In genomic region chr16:91011021-91011683, GRCm38 (mm10) we compare ENCODE assay signal across 7 mouse cellular contexts. TPM values are rescaled to one million over a fixed set of nuclear protein-coding genes. Genes with fewer than 3 reads are reported as not detected.
DNase-seq lines count a peak whose midpoint lies in the region; ATAC-seq and TF ChIP-seq lines count a peak whose summit lies in the region.

TSS of gene Synj1 (minus strand) at chr16:91011308.

- H3K4me3 ChIP-seq in embryonic facial prominence, embryonic 12.5 days = peak within 1 kb of the TSS; percentile 90
- peak within 1 kb of the TSS; percentile 86 for H3K4me3 ChIP-seq in kidney, adult 2 months (ENCODE audit: insufficient read depth, low read depth, low read length)
- H3K4me3 ChIP-seq in limb, embryonic 12.5 days (replicated peaks) = peak within 1 kb of the TSS; percentile 90
- peak within 1 kb of the TSS; percentile 98 for H3K4me3 ChIP-seq in midbrain, embryonic 15.5 days
- H3K4me3 ChIP-seq in spleen, adult 2 months (ENCODE audit: extremely low read depth, insufficient read depth, insufficient read length) = peak within 1 kb of the TSS; percentile 88

- peak; percentile 92 for DNase-seq in adrenal gland, postnatal 25 days
- DNase-seq in heart, adult 18-20 months = peak; percentile 91 to 96
- DNase-seq in kidney, adult 2 months = peak; percentile 94
- DNase-seq in spleen, adult 2 months (ENCODE audit: low read depth in 1 of 2, low spot score in 2 of 2) = peak; percentile 83 to 88

- no peaks in the 10 kb centered on the region for H3K27me3 ChIP-seq in embryonic facial prominence, embryonic 12.5 days
- H3K27me3 ChIP-seq in kidney, adult 2 months (replicated peaks; ENCODE audit: control insufficient read depth, insufficient read depth, low read length) = no peaks in the 10 kb centered on the region
- H3K27me3 ChIP-seq in limb, embryonic 12.5 days = no peaks in the 10 kb centered on the region
- H3K27me3 ChIP-seq in midbrain, embryonic 15.5 days (replicated peaks) = no peaks in the 10 kb centered on the region
- no peaks in the 10 kb centered on the region for H3K27me3 ChIP-seq in spleen, adult 2 months (ENCODE audit: control insufficient read depth, insufficient read depth, low read length)

- no peaks in the 10 kb centered on the region for H3K9me3 ChIP-seq in embryonic facial prominence, embryonic 12.5 days
- H3K9me3 ChIP-seq in limb, embryonic 12.5 days = no peaks in the 10 kb centered on the region
- no peaks in the 10 kb centered on the region for H3K9me3 ChIP-seq in midbrain, embryonic 15.5 days

- under 1% methylated on average over 56 of the region's 66 CpGs for WGBS in embryonic facial prominence, embryonic 12.5 days
- WGBS in kidney, adult 2 months = under 1% methylated on average over 61 of the region's 66 CpGs
- WGBS in limb, embryonic 12.5 days = under 1% methylated on average over 55 of the region's 66 CpGs
- WGBS in midbrain, embryonic 15.5 days = under 1% methylated on average over 65 of the region's 66 CpGs
- WGBS in spleen, adult 2 months = under 1% methylated on average over 65 of the region's 66 CpGs

- peak within 1 kb of the TSS; percentile 88 for H3K27ac ChIP-seq in embryonic facial prominence, embryonic 12.5 days
- peak within 1 kb of the TSS; percentile 93 for H3K27ac ChIP-seq in kidney, adult 2 months (ENCODE audit: insufficient read depth, low read depth, low read length)
- peak within 1 kb of the TSS; percentile 82 for H3K27ac ChIP-seq in limb, embryonic 12.5 days
- peak within 1 kb of the TSS; percentile 98 for H3K27ac ChIP-seq in midbrain, embryonic 15.5 days
- H3K27ac ChIP-seq in spleen, adult 2 months (ENCODE audit: insufficient read depth, low read length) = peak within 1 kb of the TSS; percentile 94

- no peak for TF ChIP-seq POLR2A in kidney, adult 2 months (IDR thresholded peaks at IDR 0.05; ENCODE audit: low read depth, low read length)
- TF ChIP-seq POLR2A in spleen, adult 2 months (IDR thresholded peaks at IDR 0.05; ENCODE audit: low read depth, low read length) = no peak; the same call in 1 of the 2 replicates

- no peaks in the 10 kb centered on the region for H3K4me1 ChIP-seq in embryonic facial prominence, embryonic 12.5 days
- H3K4me1 ChIP-seq in kidney, adult 2 months (ENCODE audit: control insufficient read depth, insufficient read depth, low read length) = no peaks in the 10 kb centered on the region; the same call in 1 of the 2 replicates
- H3K4me1 ChIP-seq in limb, embryonic 12.5 days (replicated peaks) = peaks cover 7% of the 10 kb centered on the region
- H3K4me1 ChIP-seq in midbrain, embryonic 15.5 days = peaks cover 22% of the 10 kb centered on the region
- no peaks in the 10 kb centered on the region for H3K4me1 ChIP-seq in spleen, adult 2 months (ENCODE audit: control insufficient read depth, insufficient read depth, insufficient read length)

- ATAC-seq in embryonic facial prominence, embryonic 12.5 days (ENCODE audit: insufficient number of reproducible peaks, insufficient read depth, low FRiP score, low TSS enrichment) = peak; percentile 94
- ATAC-seq in limb, embryonic 12.5 days (ENCODE audit: insufficient number of reproducible peaks, insufficient read depth, low FRiP score, low TSS enrichment, low read depth) = peak; percentile 91
- peak; percentile 97 for ATAC-seq in midbrain, embryonic 15.5 days (replicated peaks)

- H3K9ac ChIP-seq in embryonic facial prominence, embryonic 12.5 days = peak within 1 kb of the TSS; percentile 83
- H3K9ac ChIP-seq in limb, embryonic 12.5 days (replicated peaks) = peak within 1 kb of the TSS; percentile 71
- peak within 1 kb of the TSS; percentile 91 for H3K9ac ChIP-seq in midbrain, embryonic 15.5 days

- TF ChIP-seq CTCF in kidney, adult 2 months (conservative IDR thresholded peaks at IDR 0.05; ENCODE audit: insufficient read depth, insufficient read length, low read depth, low read length) = no peak
- TF ChIP-seq CTCF in spleen, adult 2 months (IDR thresholded peaks at IDR 0.05; ENCODE audit: extremely low read depth, insufficient read depth, insufficient read length, insufficient replicate concordance) = no peak

- H3K36me3 ChIP-seq in embryonic facial prominence, embryonic 12.5 days = peaks cover 25% of the 10 kb centered on the region
- no peaks in the 10 kb centered on the region for H3K36me3 ChIP-seq in kidney, adult 2 months (ENCODE audit: control insufficient read depth, insufficient read depth, low read length)
- H3K36me3 ChIP-seq in limb, embryonic 12.5 days = peaks cover 25% of the 10 kb centered on the region
- peaks cover 21% of the 10 kb centered on the region for H3K36me3 ChIP-seq in midbrain, embryonic 15.5 days (replicated peaks)
- H3K36me3 ChIP-seq in spleen, adult 2 months (ENCODE audit: control insufficient read depth, insufficient read depth, low read length) = peaks cover 11% of the 10 kb centered on the region; the same call in 1 of the 2 replicates

- peak within 1 kb of the TSS; percentile 85 for H3K4me2 ChIP-seq in embryonic facial prominence, embryonic 12.5 days (replicated peaks)
- peak within 1 kb of the TSS; percentile 91 for H3K4me2 ChIP-seq in limb, embryonic 12.5 days
- H3K4me2 ChIP-seq in midbrain, embryonic 15.5 days = peak within 1 kb of the TSS; percentile 83

RNA-seq across cellular contexts. Expression of gene Synj1, which starts in this region (rescaled TPM):
- 45.3 and 49.3 TPM in 2 replicates for total RNA-seq in adrenal gland, postnatal 25 days (2021)
- 12.7 and 14.0 TPM in 2 replicates for polyA plus RNA-seq in embryonic facial prominence, embryonic 12.5 days (2016; fragmentation: Nextera tagmentation; extraction: Ambion mirVana)
- total RNA-seq in heart, adult 18-20 months (2021) = 10 to 100 TPM; 28.4 to 33.6 TPM
- polyA plus RNA-seq in kidney, adult 2 months (2012; rRNA removed) = 20.4 and 24.8 TPM in 2 replicates
- polyA plus RNA-seq in limb, embryonic 12.5 days (2016; fragmentation: Nextera tagmentation; extraction: Ambion mirVana) = 10.9 and 11.3 TPM in 2 replicates
- polyA plus RNA-seq in midbrain, embryonic 15.5 days (2015; fragmentation: Nextera tagmentation; extraction: Ambion mirVana) = 51.7 and 55.3 TPM in 2 replicates
- polyA plus RNA-seq in spleen, adult 2 months (2012; rRNA removed) = 25.1 and 32.9 TPM in 2 replicates

Comparison
In these comparisons a context has a peak if more than half of its experiments do, and no peak if none do; other contexts are left out.
1. Peak in every context shown above with its lines: DNase-seq, ATAC-seq, H3K4me3 ChIP-seq and H3K27ac ChIP-seq.